Comparison of ENCODE assay signal across 16 mouse cellular contexts in the genomic region with DNA sequence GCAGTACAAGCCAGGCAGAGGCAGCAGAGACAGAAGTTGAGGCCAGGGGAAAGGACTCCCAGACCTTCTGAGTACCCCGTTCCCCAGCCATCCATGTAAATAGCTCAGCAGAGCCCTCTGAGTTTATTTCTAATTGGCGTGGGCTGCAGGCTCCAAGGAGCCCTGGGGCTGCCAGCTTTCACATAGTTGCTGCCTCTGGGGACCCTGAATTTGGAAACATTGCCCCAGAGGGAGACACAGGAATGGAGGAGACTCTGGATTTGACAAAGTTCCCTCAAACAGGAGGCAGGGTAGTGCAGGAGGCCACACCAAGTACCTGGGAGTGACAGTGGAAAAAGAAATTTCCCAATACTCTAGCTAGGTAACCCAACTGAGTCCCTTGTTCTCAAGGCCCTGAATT.
DNase-seq lines count a peak whose midpoint lies in the region; ATAC-seq lines count a peak whose summit lies in the region.
"Had no signal": no experiment of that assay in that cellular context is flagged by ENCODE, and none has a peak within 500 bp of the region (broad histone marks: within the 10 kb centered on the region; RNA-seq: fewer than 3 reads in every experiment).

No protein-coding gene starts in this region.

- no peaks in the 10 kb centered on the region for H3K9me3 ChIP-seq in midbrain, embryonic 11.5 days (ENCODE audit: control insufficient read depth, low read length)
- H3K9me3 ChIP-seq in midbrain, embryonic 16.5 days (replicated peaks; ENCODE audit: control insufficient read depth, low read length, poor library complexity, severe bottlenecking) = no peaks in the 10 kb centered on the region
- H3K9me3 ChIP-seq: embryonic facial prominence, embryonic 10.5 days; embryonic facial prominence, embryonic 12.5 days; forebrain, embryonic 13.5 days; forebrain, embryonic 15.5 days had no signal

- H3K9ac ChIP-seq in midbrain, embryonic 11.5 days (ENCODE audit: low read length) = no peak overlapping the region
- H3K9ac ChIP-seq in midbrain, embryonic 16.5 days (ENCODE audit: low read depth, low read length) = no peak overlapping the region
- H3K9ac ChIP-seq: embryonic facial prominence, embryonic 12.5 days; forebrain, embryonic 13.5 days; forebrain, embryonic 15.5 days; forebrain, postnatal 0 days had no signal

- no peak for ATAC-seq in midbrain, embryonic 11.5 days (ENCODE audit: low FRiP score)
- ATAC-seq in midbrain, embryonic 16.5 days = no peak
- ATAC-seq: forebrain, embryonic 13.5 days; forebrain, embryonic 15.5 days; forebrain, postnatal 0 days had no signal

- no peak overlapping the region for H3K4me3 ChIP-seq in midbrain, embryonic 11.5 days (ENCODE audit: low read depth, low read length)
- no peak overlapping the region for H3K4me3 ChIP-seq in midbrain, embryonic 16.5 days (ENCODE audit: low read depth, low read length)
- no peak overlapping the region for H3K4me3 ChIP-seq in brown adipose tissue, adult 24 weeks (ENCODE audit: insufficient read depth, low read depth, low read length)
- H3K4me3 ChIP-seq: embryonic facial prominence, embryonic 10.5 days; embryonic facial prominence, embryonic 12.5 days; forebrain, embryonic 13.5 days; forebrain, embryonic 15.5 days had no signal

- no peak overlapping the region for H3K4me2 ChIP-seq in midbrain, embryonic 11.5 days
- no peak overlapping the region for H3K4me2 ChIP-seq in midbrain, embryonic 16.5 days (ENCODE audit: low read length)
- H3K4me2 ChIP-seq: embryonic facial prominence, embryonic 12.5 days; forebrain, embryonic 13.5 days; forebrain, embryonic 15.5 days had no signal

- no peak overlapping the region for H3K27ac ChIP-seq in midbrain, embryonic 11.5 days (ENCODE audit: low read depth, low read length)
- no peak overlapping the region for H3K27ac ChIP-seq in midbrain, embryonic 16.5 days (ENCODE audit: low read length)
- peak overlapping the region; percentile 65 for H3K27ac ChIP-seq in brown adipose tissue, adult 24 weeks (replicated peaks; ENCODE audit: low read depth, low read length)
- H3K27ac ChIP-seq: embryonic facial prominence, embryonic 10.5 days; embryonic facial prominence, embryonic 12.5 days; forebrain, embryonic 13.5 days; forebrain, embryonic 15.5 days had no signal

- no peaks in the 10 kb centered on the region for H3K36me3 ChIP-seq in midbrain, embryonic 11.5 days (ENCODE audit: control insufficient read depth, insufficient read depth, low read length)
- no peaks in the 10 kb centered on the region for H3K36me3 ChIP-seq in midbrain, embryonic 16.5 days (ENCODE audit: control insufficient read depth, insufficient read depth, low read length)
- H3K36me3 ChIP-seq: embryonic facial prominence, embryonic 10.5 days; embryonic facial prominence, embryonic 12.5 days; forebrain, embryonic 15.5 days had no signal

- 77% methylated on average over 2 of the region's 2 CpGs for WGBS in midbrain, embryonic 11.5 days
- WGBS in midbrain, embryonic 16.5 days = 73% methylated on average over 2 of the region's 2 CpGs

- H3K27me3 ChIP-seq in midbrain, embryonic 11.5 days (ENCODE audit: control insufficient read depth, insufficient read depth, low read length) = peaks cover 8% of the 10 kb centered on the region
- H3K27me3 ChIP-seq in midbrain, embryonic 16.5 days (ENCODE audit: control insufficient read depth, insufficient read depth, low read depth, low read length) = no peaks in the 10 kb centered on the region
- H3K27me3 ChIP-seq: forebrain, embryonic 13.5 days; forebrain, embryonic 15.5 days had no signal

- DNase-seq in adrenal gland, adult 2 months = peak; percentile 19
- no peak for DNase-seq in adrenal gland, adult 18-20 months (ENCODE audit: low spot score in 2 of 2)
- DNase-seq in adrenal gland, postnatal 14 days = peak; percentile 58
- no peak for DNase-seq in adrenal gland, postnatal 25 days
- peak; percentile 60 for DNase-seq in midbrain, embryonic 11.5 days (ENCODE audit: low spot score, missing footprints)
- no peak for DNase-seq in right cerebral cortex, postnatal 4 days
- DNase-seq: cerebellum, adult 11-12 months; cerebellum, adult 2 months; cerebellum, postnatal 25 days; forebrain, postnatal 0 days had no signal

- no peaks in the 10 kb centered on the region for H3K4me1 ChIP-seq in midbrain, embryonic 11.5 days (ENCODE audit: control insufficient read depth, insufficient read depth, low read length)
- H3K4me1 ChIP-seq in midbrain, embryonic 16.5 days (ENCODE audit: control insufficient read depth, insufficient read depth, low read length) = peaks cover 33% of the 10 kb centered on the region
- H3K4me1 ChIP-seq in brown adipose tissue, adult 24 weeks (ENCODE audit: control insufficient read depth, insufficient read depth, insufficient read length, low read length) = peaks cover 10% of the 10 kb centered on the region
- H3K4me1 ChIP-seq: embryonic facial prominence, embryonic 12.5 days had no signal

Comparison
In these comparisons a context has a peak if more than half of its experiments do, and no peak if none do; other contexts are left out.
1. DNase-seq: peak in adrenal gland, adult 2 months (single experiment), adrenal gland, postnatal 14 days (single experiment) and midbrain, embryonic 11.5 days (single experiment); none in adrenal gland, adult 18-20 months (0 of 2), adrenal gland, postnatal 25 days (single experiment) and right cerebral cortex, postnatal 4 days (single experiment).